Mouse (Mus musculus) kidney, postnatal 4 days (tissue): ENCODE measurements around the gene Ercc2.

Experiments
- DNase-seq, 2 experiments: peaks; one replicate each; pipeline ENCODE4 v3.0.0; 2021; ENCODE audit warnings: mixed read lengths in 2 of 2

Gene Ercc2

DNA sequence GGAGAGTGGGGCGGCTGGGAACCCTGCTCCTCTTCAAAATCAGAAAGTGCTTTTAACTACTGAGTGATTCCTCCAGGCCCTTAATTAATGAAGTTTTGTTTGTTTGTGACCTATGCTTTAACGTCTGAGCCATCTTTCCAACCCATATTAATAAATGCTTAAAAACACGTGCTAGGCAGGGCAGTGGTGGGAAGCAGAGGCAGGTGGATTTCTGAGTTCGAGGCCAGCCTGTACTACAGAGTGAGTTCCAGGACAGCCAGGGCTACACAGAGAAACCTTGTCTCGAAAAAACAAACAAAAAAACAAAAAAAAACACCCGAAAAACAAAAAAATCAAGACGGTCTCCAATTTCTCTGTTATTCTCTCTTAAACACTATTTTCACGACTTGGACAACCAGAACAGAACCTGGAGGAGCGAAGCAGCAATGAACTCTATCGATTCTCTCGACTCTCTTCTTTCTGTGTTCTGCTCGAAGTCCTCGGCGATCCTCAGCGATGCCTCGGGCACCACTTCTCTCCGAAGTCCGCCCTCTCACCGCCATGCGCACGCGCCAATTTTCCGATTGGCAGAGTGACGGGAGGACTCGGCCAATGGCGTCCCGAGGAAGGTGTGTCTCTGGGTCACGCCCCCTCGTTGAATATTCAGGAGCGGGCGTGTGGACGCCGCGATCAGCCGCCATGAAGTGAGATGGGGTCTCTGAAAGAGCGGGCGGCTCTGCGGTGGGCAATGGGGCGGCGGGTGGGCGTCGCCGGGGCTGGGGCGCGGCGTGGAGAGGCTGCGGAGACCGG, at the start of gene Ercc2:
TSS of gene Ercc2 (plus strand) at position 634 of the 789 bp plus-strand sequence.
- DNase-seq, result peak; percentile 100

DNA sequence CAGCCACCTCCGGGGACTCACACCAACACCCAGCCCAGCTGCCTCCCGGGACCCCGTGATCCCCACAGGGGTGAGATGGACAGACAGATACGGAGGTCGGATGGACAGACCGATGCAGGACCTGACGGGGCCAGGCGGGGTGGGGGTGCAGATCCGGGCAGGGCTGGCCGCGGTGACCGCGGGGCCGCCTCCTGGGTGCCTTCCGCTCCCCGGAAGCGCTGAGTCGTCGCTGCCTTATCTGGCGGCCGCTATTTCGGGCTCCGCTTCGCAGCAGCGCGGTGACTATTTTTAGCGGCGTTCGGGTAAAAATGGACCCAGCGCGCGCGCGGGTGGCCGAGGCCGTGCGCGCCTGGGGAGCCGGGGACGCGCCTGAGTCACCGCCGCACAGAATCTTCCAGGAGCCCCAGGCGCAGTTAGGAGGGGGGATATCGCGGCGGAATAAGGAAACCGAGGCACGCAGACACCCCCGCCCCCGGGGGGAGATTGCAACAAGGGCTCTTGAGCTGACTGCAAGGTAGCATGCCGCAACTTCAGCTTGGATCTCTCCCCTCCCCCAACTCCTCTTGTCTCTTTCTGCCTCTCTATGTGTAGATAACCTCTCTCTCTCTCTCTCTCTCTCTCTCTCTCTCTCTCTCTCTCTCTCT, 49.0 kb upstream of the Ercc2 start:
- peak; percentile 73 to 80 for DNase-seq

DNA sequence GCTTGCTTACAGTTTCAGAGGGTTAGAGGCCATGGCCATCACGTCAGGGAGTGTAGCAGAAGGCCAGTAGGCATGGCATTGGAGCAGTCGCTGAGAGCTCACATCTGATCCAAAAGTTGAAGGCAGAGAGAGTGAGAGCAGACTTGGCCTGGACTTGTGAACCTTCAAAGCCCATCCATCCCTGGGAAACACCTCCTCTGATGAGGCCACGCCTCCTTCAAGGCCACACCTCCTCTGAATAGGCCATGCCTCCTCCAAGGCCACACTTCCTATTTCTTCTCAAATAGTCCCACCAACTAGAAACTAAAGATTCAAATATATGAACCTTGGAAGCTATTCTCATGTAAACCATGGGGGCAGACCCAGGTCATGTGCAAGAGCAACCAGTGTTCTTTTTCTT, 46.2 kb upstream of the Ercc2 start:
- peak; percentile 45 to 60 for DNase-seq

DNA sequence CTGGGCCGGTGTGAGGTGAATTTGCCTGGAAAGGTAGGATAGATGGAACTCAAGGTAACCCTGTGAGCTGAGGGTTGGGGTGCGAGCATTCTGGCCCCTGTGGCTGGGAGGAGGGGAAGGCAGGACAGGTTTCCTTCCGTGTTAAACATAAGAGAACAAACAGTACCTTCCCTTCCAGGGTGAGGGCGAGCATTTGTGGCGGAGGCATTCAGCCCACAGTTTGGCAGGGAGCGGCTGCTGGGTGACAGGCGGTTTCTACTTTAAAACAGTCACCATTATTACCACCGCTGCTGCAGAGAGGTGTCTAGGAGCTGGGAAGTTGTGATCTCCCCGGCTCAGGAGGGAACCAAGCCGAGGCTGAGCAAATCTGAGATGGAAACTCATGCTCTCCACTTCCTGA, 44.7 kb upstream of the Ercc2 start:
- no peak for DNase-seq

DNA sequence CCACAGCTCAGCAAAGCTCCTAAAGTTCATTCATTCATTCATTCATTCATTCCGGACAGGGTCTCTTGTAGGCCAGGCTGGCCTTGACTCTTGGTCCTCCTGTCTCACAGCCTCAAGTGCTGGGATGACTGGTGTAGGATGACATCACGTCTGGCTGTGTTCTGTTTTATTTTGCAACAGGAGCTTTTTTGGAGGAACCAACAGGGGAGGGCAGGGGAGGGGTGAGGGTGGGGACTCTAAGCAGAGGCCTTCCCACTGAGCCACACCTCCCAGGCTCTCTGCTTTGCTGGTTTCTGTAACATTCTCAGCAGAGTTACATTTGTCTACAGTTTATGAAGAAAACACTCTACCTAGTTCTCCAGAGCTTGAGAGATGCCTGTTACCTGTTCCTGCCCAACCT, 43.8 kb upstream of the Ercc2 start:
- DNase-seq, result no peak

DNA sequence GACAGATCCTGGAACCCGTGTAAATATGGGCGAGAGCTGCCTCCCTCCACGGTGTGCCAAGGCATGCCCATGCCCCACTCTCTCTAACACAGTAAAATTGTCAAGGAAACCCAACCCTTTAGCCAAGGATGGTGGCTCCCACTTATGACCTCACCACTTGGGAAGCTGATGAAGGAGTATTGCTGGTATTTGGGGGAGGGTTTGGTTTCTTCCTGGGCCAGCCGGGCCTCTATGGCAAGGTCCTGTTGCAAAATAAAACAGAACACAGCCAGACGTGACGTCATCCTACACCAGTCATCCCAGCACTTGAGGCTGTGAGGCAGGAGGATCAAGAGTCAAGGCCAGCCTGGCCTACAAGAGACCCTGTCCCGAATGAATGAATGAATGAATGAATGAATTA, 43.2 kb upstream of the Ercc2 start:
- no peak for DNase-seq

DNA sequence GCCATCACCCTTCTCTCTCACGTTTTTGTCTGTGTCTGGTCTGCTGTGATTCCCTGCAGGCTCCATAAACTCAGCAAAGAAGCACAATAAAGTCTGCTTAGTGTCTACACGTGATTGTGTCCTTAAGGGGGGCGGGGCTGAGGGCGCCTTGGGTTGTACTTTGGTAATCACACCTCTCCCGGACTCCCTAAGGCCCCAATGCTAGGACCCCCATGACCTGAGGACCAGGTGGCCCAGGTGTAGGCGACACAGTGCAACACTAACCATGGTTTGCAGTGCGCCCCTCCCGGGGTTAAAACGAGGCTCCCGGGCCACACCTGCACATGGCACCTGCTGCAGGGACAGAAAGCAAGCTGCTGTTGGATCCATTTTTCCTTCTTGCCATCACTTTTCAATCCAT, 40.6 kb upstream of the Ercc2 start:
- DNase-seq, result no peak

DNA sequence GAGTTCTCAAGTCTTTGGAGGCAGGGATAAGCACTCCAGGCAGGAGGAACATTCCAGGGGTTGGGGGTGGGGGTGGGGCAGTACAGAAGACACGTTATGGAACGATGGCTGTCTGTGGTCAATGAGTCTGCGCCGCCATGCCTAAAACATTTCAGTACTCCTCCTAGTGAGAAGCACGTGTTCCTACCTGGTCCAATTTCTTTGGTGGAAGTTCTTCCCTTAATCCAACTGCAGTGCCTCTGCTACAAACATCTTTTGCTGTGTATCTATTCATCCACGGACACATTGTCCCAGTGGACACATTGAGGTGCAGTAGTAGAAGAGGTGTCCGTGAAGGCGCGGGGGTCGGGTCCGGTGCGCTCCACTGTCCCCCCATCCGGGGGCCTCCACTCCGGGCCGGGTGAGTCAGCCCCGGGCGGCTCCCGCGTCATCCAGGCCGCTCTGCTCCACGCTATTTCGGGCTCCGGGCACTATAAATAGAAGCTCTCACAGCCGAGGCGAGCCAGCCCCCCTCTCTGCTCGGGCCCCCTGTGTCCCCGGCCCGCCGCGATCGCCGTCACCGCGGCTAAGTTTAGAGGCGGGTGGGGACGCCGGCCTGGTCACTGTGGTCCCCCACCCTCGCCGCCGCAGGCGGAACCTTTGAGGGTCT, 39.9 kb upstream of the Ercc2 start:
- DNase-seq, result peak; percentile 39 to 44

DNA sequence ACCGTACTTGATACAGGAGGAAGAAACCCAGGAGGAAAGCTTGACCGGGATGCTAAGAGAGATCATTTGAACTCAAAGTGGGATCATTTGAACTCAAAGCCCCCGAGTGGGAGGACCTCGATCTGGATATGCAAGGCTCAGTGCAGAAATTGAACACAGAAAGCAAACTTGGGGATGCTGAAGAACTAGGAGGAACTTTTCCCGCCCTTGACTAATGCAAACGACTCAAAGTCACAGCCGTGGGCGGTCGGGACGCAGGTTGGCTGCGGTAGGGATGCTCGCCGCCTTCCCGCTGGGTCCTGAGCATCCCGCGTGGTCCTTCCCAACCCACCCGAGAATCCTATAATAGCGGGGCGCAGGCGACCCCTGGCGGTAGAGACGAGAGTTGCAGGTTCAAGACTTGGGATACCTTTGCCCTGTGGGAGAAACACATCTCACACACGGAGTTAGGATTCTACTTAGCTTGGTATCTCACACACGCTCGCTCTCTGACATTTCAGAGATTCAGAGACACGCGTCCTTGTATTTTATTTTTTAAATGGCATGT, 39.3 kb upstream of the Ercc2 start:
- DNase-seq, result peak; percentile 89 to 91

DNA sequence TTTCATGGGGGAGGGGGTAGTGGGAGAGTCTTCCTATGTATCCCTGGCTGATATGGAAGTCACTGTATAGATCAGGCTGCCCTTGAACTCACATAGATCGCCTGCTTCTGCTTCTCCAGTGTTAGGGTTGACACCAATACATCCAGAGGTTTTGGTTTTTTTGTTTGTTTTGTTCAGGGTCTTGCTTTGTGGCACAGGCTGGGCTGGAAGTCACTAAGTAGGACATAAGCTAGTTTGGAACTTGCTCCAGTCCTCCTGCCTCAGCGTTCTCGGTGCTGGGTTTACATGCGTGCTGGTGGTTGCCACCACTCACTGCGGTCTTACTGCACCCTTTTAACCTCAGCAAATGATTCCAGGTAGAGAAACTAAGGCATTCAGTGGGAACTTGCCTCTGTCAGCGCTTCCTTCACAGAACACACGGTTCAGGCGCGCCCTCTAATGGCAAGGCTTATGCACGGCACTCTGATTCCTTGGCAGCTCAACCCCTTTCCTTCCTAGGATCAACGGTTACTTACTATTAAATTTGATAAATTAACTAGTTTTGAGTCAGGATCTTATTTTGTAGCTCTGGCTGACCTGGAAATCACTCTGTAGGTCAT, 38.5 kb upstream of the Ercc2 start:
- peak; percentile 83 to 85 for DNase-seq

DNA sequence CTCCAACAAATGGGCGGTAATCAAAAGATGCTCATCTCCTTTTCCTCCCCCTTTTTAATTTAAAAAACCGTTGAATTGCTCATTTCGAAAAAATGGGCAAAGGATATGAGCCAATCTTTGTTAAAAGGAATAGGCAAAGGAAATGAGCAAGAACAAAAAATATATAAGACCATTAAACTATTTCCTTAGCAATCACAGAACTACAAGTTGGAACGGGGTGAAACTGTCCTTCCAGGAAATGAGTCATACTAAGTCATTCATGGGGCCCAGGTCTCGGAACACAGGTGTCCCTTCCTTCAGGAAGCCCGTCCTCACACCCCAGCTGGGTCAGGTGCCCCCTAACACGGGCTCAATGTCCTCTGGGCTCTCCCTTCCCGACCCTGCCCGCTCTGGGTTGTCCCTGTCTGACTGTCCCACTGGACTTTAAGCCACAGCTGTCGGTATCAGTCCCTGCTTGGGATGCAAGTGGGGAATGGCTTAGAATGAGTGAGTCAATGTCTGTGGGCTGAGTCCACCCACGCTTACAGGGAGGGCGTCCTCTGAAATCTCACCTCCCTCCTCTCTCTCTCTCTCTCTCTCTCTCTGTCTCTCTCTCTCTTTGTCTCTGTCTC, 37.5 kb upstream of the Ercc2 start, which contains the start of gene Ercc1:
TSS of gene Ercc1 (plus strand) at position 542 of the 611 bp plus-strand sequence.
- DNase-seq, result no peak

DNA sequence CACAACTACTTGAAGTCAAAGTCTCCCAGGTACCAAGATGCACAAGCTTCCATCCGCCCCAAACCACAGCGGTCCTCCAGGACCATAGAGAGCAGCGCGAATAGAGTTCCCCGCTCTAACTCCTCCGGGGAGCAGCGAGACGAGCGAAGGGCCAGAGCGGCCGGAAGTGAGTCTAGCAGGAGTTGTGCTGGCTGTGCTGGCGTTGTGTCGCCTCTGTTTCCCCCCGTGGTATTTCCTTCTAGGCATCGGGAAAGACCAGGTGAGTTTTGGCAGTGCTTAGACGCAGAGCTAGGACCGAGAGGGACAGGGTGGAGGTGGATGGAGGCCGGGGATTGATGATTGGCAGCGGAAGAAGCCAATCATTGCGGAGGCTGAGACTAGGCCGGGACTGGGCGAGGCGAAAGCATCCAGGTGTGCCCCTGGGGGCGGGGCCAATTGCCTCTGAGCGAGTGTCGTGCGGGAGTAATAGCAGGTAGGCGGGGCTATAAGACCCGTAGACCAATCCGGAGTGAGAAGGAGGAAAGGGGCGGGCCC, 36.8 kb upstream of the Ercc2 start:
- DNase-seq, result peak; percentile 97 to 98

DNA sequence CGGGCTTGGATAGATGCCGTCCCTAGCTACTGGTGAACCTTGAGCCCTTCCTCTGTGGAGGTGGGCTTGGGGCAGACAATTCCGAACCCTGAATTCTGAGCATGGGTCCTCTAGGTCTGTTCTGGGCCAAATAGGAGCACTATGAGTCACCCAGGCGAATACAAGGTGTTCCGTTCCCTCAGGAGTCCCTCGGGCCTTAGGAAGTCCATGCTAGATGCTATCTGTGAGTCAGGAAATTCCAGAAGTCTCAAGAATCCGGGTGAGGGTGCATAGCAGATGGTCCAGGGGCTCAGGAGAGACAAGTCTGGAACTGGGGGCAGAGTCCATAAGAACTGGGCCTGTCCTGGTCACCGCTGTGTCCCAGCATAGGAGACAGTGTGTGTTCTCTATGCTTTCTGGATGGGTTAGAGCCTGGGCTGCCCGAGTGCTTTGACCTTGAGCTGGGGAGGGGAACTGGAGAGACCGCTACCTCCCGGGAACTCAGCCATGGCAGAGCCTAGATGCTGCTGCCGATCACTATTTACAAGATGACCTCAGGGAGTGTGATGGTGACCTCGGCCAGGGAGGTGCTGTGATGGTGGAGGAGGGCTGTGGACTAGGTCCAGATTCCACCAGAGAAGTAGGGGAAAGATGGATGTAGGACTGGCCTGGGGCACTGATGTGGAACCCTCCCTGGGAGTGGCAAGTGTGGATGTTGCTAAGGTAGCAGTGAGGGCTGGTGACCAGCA, 32.5 kb upstream of the Ercc2 start:
- no peak for DNase-seq

DNA sequence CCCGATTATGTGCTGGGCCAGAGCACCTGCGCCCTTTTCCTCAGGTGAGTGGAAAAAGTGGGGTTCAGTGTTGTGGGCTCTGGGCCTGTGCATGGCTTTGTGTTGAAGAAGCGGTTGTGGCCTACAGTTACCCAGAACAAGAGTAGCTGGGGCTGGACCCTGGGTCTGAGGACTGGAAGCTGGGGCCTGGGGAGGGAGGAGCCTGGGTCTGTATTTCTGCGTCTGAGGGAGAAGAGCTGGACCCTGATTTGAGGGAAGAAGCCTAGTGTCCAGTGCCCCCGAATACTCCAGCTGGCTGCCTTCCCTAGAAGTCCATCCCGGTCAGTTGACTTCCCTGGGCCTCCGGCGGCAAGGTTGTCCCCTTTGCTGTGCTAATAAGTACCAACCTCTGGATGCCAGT, 31.6 kb upstream of the Ercc2 start:
- no peak for DNase-seq

DNA sequence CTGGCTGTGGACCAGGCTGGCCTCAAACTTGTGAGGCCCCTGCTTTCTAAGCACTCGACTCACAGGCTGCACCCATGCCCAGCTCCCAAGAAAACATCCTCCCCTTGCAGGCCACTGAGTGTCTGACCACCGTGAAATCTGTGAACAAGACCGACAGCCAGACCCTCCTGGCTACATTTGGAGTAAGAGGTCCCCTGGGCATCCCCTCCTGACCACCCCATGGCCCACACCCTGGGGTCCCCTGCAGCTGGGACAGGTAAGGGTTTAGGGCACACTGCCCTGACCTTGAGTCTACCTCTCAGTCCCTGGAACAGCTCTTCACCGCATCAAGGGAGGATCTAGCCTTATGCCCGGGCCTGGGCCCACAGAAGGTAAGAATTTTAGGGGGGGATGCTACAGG, 26.8 kb upstream of the Ercc2 start:
- DNase-seq, result no peak

DNA sequence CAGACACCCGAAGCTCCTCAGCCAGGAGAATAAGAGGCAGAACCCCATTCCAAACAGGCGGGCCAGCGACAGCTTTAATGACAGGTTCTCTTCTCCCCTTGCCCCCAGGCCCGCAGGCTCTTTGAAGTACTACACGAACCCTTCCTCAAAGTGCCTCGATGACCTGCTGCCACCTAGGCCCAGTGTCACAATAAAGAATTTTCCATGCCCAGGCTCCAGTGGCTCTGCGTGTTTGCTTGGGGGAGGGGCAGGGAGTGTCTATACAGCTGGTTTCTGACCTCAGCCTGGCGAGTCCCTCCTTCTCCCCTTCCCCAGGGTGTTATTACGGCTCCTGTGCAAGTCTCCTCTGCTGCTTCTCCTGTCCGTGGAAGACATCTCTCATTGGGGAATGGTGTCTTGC, 25.5 kb upstream of the Ercc2 start:
- DNase-seq, result no peak

DNA sequence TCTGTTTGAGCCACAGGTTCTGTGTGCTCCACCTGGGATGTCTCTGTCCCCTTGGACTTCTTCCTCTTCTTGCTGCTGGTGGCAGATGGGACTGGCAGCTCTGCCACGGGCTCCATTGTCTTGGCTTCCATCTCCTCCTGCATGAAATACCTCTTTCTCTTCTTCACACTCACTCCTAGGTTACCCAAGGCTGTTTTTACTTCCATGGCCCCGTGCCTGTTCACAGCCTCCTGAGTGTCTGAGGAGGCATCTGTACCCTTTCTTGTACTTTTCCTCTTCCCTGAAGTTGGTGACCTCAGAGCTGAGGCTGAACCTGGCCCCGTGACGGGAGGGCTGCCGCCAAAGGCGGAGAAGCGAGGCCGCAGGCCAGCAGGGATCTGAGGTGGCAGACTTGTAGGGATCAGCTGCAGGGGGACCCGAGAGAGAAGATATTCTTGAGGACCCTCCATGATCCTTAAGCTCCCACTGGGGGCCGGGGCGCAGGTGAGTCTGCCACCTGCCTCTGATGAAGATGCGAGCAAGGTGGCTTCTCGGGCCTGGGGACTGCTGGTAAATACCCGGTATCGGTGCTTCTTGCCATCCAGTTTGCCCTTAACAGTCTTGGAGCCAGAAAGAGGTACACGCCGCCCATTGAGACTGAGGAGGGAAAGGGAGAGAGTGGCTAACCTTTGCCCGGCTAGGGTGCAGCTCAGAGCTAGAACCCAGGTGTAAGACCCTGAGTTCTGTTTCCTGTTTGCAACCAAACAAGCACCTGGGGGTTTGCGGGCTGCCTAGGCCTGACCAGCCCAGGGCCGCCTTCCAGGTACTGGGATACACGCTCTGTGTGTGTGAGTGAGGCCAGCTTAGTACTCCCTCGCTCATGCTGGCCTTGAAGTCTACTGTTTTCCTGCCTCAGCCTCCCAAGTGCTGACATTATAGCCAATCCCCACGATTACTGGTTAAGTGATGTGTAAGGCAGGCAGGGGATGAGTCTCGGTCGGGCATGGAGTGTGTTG, 24.1 kb upstream of the Ercc2 start:
- no peak for DNase-seq

DNA sequence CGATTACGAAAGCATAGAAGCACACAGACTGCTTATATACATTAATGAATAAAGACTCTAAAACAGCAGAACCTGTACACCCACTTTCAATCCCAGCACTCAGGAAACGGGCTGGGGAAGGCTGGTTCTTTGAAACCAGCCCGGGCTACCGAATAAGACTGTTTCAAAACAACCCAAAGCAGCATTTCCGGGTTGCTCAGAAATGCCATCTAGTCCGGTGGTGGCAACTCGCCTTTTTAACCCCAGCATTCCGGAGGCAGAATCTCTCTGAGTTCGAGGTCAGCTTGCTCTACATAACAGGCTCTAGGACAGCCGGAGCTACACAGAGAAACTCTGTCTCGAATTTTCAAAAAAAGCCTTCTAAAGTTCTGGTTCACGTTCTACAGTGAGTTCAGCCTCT, 23.2 kb upstream of the Ercc2 start:
- DNase-seq, result no peak

DNA sequence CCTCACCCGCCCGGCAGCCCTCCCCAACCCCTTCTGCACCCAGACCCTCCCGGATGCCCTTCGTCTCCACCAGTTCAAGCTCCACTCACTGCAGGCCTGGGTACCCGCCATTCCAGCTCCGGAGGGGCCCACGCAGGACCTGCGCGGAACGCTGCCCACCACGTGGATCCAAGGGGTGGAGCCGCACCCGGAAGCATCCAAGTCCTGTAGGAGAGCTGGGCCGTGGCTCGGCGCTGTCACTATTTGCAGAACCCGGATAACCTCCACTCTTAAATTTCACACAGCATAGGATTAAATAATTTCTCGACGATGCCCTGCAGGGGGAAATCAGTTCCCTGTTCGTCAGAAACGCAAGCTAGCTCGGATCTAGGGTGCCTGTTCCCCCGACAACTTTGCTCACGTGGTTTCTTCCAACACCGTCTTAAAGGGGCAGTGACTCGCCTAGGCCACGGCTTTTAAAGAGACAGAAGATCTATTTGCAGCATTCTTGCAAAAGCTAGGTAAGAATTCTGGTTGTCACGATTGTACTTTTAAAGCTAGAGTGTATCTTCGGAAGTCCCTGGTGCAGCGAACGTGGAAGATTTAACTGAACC, 22.4 kb upstream of the Ercc2 start, which contains the start of the genes Cd3eap and Ppp1r13l:
TSS of gene Cd3eap (minus strand) at position 185 of the 593 bp plus-strand sequence.
TSS of gene Ppp1r13l (plus strand) at position 451 of the 593 bp plus-strand sequence.
- peak; percentile 89 to 93 for DNase-seq
